Mouse (Mus musculus) olfactory bulb, adult 2 months (tissue): ENCODE data around the gene Ube4a.

ENCODE experiments used
- CTCF ChIP-seq: fragments of 200-500 bp; IDR thresholded peaks from 2 replicates; pipeline ENCODE4 v1.5.1; 2012; ENCODE audit warnings: low read depth, mild to moderate bottlenecking, low read length, moderate library complexity; ENCODE audit not compliant: insufficient read depth
- POLR2A ChIP-seq: fragments of 200-500 bp; IDR thresholded peaks from 2 replicates; pipeline ENCODE4 v1.6.1; 2012; ENCODE audit warnings: mild to moderate bottlenecking, low read depth, low read length, moderate library complexity; ENCODE audit not compliant: insufficient read depth

- TF ChIP-seq CTCF = no peak
- TF ChIP-seq POLR2A = no peak
These were observed 17.1 kb upstream of the Ube4a start for GRCm38 (mm10) chr9:44982531-44982930.
